Mouse (Mus musculus) cerebellum, adult 2 months (tissue): ENCODE results near the gene Setd1a. TPM values are rescaled to one million over a fixed set of nuclear protein-coding genes. Genes with fewer than 3 reads are reported as not detected.
A peak's percentile ranks its signal among the peaks of the same experiment; 100 is the strongest.

ENCODE experiments used
- DNase-seq, 2 experiments: peaks; one replicate each; pipeline ENCODE4 v3.0.0; 2021
- H3K27ac ChIP-seq: fragments of 200-500 bp; 2 replicates; pipeline ENCODE4 v1.5.1; 2012; ENCODE audit warnings: low read length, control low read depth, inconsistent platforms; ENCODE audit not compliant: insufficient read depth
- H3K27me3 ChIP-seq: fragments of 200-500 bp; 2 replicates; pipeline ENCODE4 v1.6.1; 2012; ENCODE audit warnings: inconsistent platforms, mild to moderate bottlenecking, low read length, moderate library complexity; ENCODE audit not compliant: control insufficient read depth, insufficient read depth
- H3K4me1 ChIP-seq: fragments of 200-500 bp; 2 replicates; pipeline ENCODE4 v1.6.1; 2011; ENCODE audit warnings: low read length; ENCODE audit not compliant: control insufficient read depth, insufficient read depth
- H3K4me3 ChIP-seq: fragments of 200-500 bp; replicated peaks from 2 replicates; pipeline ENCODE3; 2011; ENCODE audit warnings: mild to moderate bottlenecking, low read depth, low read length, control low read depth; ENCODE audit not compliant: insufficient read depth
- CTCF ChIP-seq: fragments of 200-500 bp; IDR thresholded peaks from 2 replicates; pipeline ENCODE4 v1.5.1; 2011; ENCODE audit warnings: low read depth, mild to moderate bottlenecking, control low read depth, low read length, moderate library complexity, borderline replicate concordance; ENCODE audit not compliant: insufficient read depth
- POLR2A ChIP-seq: fragments of 200-500 bp; IDR thresholded peaks from 2 replicates; pipeline ENCODE4 v1.6.1; 2011; ENCODE audit warnings: low read length, control low read depth, borderline replicate concordance; ENCODE audit not compliant: insufficient read depth
- WGBS: fragments of 180-500 bp; shearing (Covaris S2); methylation state at CpG from one replicate; pipeline ENCODE4 v1.1.7; 2018; 5-methylcytosine and 5-hydroxymethylcytosine counted together
- polyA plus RNA-seq: library from polyadenylated mRNA; depleted of rRNA; stranded (reverse); fragments of >200 nt; gene quantifications from 2 replicates; pipeline ENCODE4 v1.2.3, GENCODE M21; 2012

Gene Setd1a
- polyA plus RNA-seq, 1 experiment = 23.1 TPM

GRCm38 (mm10) chr7:127768346-127768996, 8.0 kb upstream of the Setd1a start:
- 54% methylated on average over 13 of the region's 13 CpGs for WGBS
- 0 out of 2 replicates have a peak, but pooled peaks have one; percentile 34 for TF ChIP-seq CTCF
- TF ChIP-seq POLR2A = no peak
- no peaks in the 10 kb centered on the region for H3K27me3 ChIP-seq
- peak overlapping the region; percentile 23 for H3K4me3 ChIP-seq
- DNase-seq = peak in 1 of 2 experiments; percentile 44
- no peak overlapping the region for H3K27ac ChIP-seq
- H3K4me1 ChIP-seq = no peaks in the 10 kb centered on the region

- Histone ChIP-seq H3K4me3 (peak overlapping the region; percentile 85), H3K27me3 (no peaks in the 10 kb centered on the region), H3K4me1 (peaks cover 1% of the 10 kb centered on the region; the same call in 1 of the 2 replicates), H3K27ac (peak overlapping the region; percentile 67)
- TF ChIP-seq POLR2A (no peak), CTCF (no peak)
- peak; percentile 92 to 94 for DNase-seq
- whole genome bisulfite sequencing = 3% methylated on average over 16 of the region's 16 CpGs
These were observed 7.4 kb upstream of the Setd1a start for GRCm38 (mm10) chr7:127768997-127769593.

GRCm38 (mm10) chr7:127769651-127770038, 6.8 kb upstream of the Setd1a start, which contains the start of gene Orai3:
Gene Orai3, plus strand, starts transcription at chr7:127769815.
- H3K4me3 ChIP-seq = peak within 1 kb of the TSS; percentile 85
- DNase-seq = peak; percentile 83
- peak within 1 kb of the TSS; percentile 67 for H3K27ac ChIP-seq
- TF ChIP-seq CTCF = no peak
- peak; percentile 78; the same call in 1 of the 2 replicates for TF ChIP-seq POLR2A
- H3K4me1 ChIP-seq = peaks cover 5% of the 10 kb centered on the region; the same call in 1 of the 2 replicates
- H3K27me3 ChIP-seq = no peaks in the 10 kb centered on the region
- 1% methylated on average over 24 of the region's 24 CpGs for WGBS

- TF ChIP-seq POLR2A (no peak), CTCF (no peak)
- Histone ChIP-seq H3K4me1 (peaks cover 5% of the 10 kb centered on the region; the same call in 1 of the 2 replicates), H3K27ac (peak overlapping the region; percentile 67), H3K4me3 (peak overlapping the region; percentile 85), H3K27me3 (no peaks in the 10 kb centered on the region)
- DNase-seq = peak in 1 of 2 experiments; percentile 26
- WGBS = 4% methylated on average over 27 of the region's 27 CpGs
These were observed 6.2 kb upstream of the Setd1a start for GRCm38 (mm10) chr7:127770039-127770905.

- no peak for TF ChIP-seq POLR2A
- TF ChIP-seq CTCF = no peak
- DNase-seq = no peak
- no peak overlapping the region for H3K4me3 ChIP-seq
- 62% methylated on average over 5 of the region's 5 CpGs for WGBS
- no peaks in the 10 kb centered on the region for H3K27me3 ChIP-seq
- H3K4me1 ChIP-seq = peaks cover 5% of the 10 kb centered on the region; the same call in 1 of the 2 replicates
- no peak overlapping the region for H3K27ac ChIP-seq
These were observed 5.2 kb upstream of the Setd1a start for GRCm38 (mm10) chr7:127771262-127771661.

- no peak for TF ChIP-seq POLR2A
- TF ChIP-seq CTCF = no peak
These were observed 4.4 kb upstream of the Setd1a start for GRCm38 (mm10) chr7:127772080-127772479.

GRCm38 (mm10) chr7:127772557-127772956, 3.9 kb upstream of the Setd1a start:
- H3K4me3 ChIP-seq = no peak overlapping the region
- peaks cover 5% of the 10 kb centered on the region; the same call in 1 of the 2 replicates for H3K4me1 ChIP-seq
- DNase-seq = no peak
- H3K27ac ChIP-seq = no peak overlapping the region
- no peak for TF ChIP-seq CTCF
- no peak for TF ChIP-seq POLR2A
- no peaks in the 10 kb centered on the region for H3K27me3 ChIP-seq
- WGBS = 90% methylated on average over 1 of the region's 1 CpGs

More at GRCm38 (mm10) chr7:127772080-127772479, 4.4 kb upstream of the Setd1a start:
- Histone ChIP-seq H3K27me3 (no peaks in the 10 kb centered on the region), H3K4me3 (no peak overlapping the region), H3K27ac (no peak overlapping the region), H3K4me1 (peaks cover 5% of the 10 kb centered on the region; the same call in 1 of the 2 replicates)
- WGBS = 58% methylated on average over 3 of the region's 3 CpGs
- DNase-seq = no peak
